Mouse (Mus musculus): Measurements from ENCODE around the gene Grem1.

Grem1 gene

GRCm38 (mm10) chr2:113757525-113758310 lies 728 bp downstream of the Grem1 start:
- no peak for DNase-seq (ENCODE audit: low read depth, low spot score)

- no peak for DNase-seq (ENCODE audit: low read depth, low spot score)
Measured at GRCm38 (mm10) chr2:113756924-113757524, 1.4 kb downstream of the Grem1 start.

- DNase-seq (ENCODE audit: low read depth, low spot score): no peak
Measured at GRCm38 (mm10) chr2:113749721-113750120, 8.7 kb downstream of the Grem1 start.

- no peak for DNase-seq (ENCODE audit: low read depth, low spot score)
Measured at GRCm38 (mm10) chr2:113749309-113749708, 9.1 kb downstream of the Grem1 start.

- DNase-seq (ENCODE audit: low read depth, low spot score): no peak
Measured at GRCm38 (mm10) chr2:113728581-113728980, 29.9 kb downstream of the Grem1 start.

- DNase-seq (ENCODE audit: low read depth, low spot score): no peak
Measured at GRCm38 (mm10) chr2:113714801-113715200, 43.6 kb downstream of the Grem1 start.

GRCm38 (mm10) chr2:113713406-113713805 lies 45.0 kb downstream of the Grem1 start:
- DNase-seq (ENCODE audit: low read depth, low spot score): no peak

GRCm38 (mm10) chr2:113707507-113707906 lies 50.9 kb downstream of the Grem1 start:
- DNase-seq (ENCODE audit: low read depth, low spot score): no peak

GRCm38 (mm10) chr2:113701507-113701906 lies 56.9 kb downstream of the Grem1 start:
- no peak for DNase-seq (ENCODE audit: low read depth, low spot score)

GRCm38 (mm10) chr2:113696647-113697046 lies 61.8 kb downstream of the Grem1 start:
- no peak for DNase-seq (ENCODE audit: low read depth, low spot score)

GRCm38 (mm10) chr2:113696222-113696621 lies 62.2 kb downstream of the Grem1 start:
- no peak for DNase-seq (ENCODE audit: low read depth, low spot score)

Data from embryo, embryonic 11.5 days (tissue).